Mouse (Mus musculus) lung, adult 2 months (tissue): ENCODE data around the gene Sfrp5.

Experiments used
- CTCF ChIP-seq: fragments of 200-500 bp; IDR thresholded peaks from 2 replicates; pipeline ENCODE4 v1.5.1; 2011; ENCODE audit warnings: mild to moderate bottlenecking, low read length, control low read depth; ENCODE audit not compliant: insufficient read depth
- POLR2A ChIP-seq: fragments of 200-500 bp; IDR thresholded peaks from 2 replicates; pipeline ENCODE4 v1.6.1; 2011; ENCODE audit warnings: low read depth, mild to moderate bottlenecking, control low read depth, low read length, borderline replicate concordance; ENCODE audit errors: extremely low read depth

- TF ChIP-seq CTCF: no peak
- no peak for TF ChIP-seq POLR2A
These were observed 12.5 kb upstream of the Sfrp5 start for GRCm38 (mm10) chr19:42214601-42215000.
